Mouse (Mus musculus): Measurements from ENCODE around the gene Cul9.

Gene Cul9

GRCm38 (mm10) chr17:46545813-46546564 is at the start of gene Cul9:
TSS of gene Cul9 (minus strand) at chr17:46546388.
- TF ChIP-seq POU5F1 (IDR thresholded peaks at IDR 0.05; ENCODE audit: borderline replicate concordance, low read length) = no peak
- no peak for TF ChIP-seq NANOG (IDR thresholded peaks at IDR 0.05; ENCODE audit: borderline replicate concordance, low read length)
- TF ChIP-seq CTCF (conservative IDR thresholded peaks at IDR 0.05; ENCODE audit: low read length) = no peak
- peaks cover 54% of the 10 kb centered on the region for H3K27me3 ChIP-seq (ENCODE audit: insufficient read depth, low read length)

GRCm38 (mm10) chr17:46595336-46595735 is 49.1 kb upstream of the Cul9 start:
- Histone ChIP-seq H3K9me3 (ENCODE audit: low read length) (no peaks in the 10 kb centered on the region), H3K36me3 (ENCODE audit: insufficient read depth, low read length) (peaks cover 12% of the 10 kb centered on the region), H3K27me3 (ENCODE audit: insufficient read depth, low read length) (no peaks in the 10 kb centered on the region), H3K4me1 (replicated peaks; ENCODE audit: low read depth, low read length) (peaks cover 72% of the 10 kb centered on the region), H3K4me3 (replicated peaks; ENCODE audit: low read length) (peak overlapping the region; percentile 29)
- no peak for TF ChIP-seq CTCF (conservative IDR thresholded peaks at IDR 0.05; ENCODE audit: low read length)
- no peak for TF ChIP-seq NANOG (IDR thresholded peaks at IDR 0.05; ENCODE audit: borderline replicate concordance, low read length)
- no peak for TF ChIP-seq POU5F1 (IDR thresholded peaks at IDR 0.05; ENCODE audit: borderline replicate concordance, low read length)

More at GRCm38 (mm10) chr17:46545813-46546564, at the start of gene Cul9:
- Histone ChIP-seq H3K4me1 (replicated peaks; ENCODE audit: low read depth, low read length) (peaks cover 53% of the 10 kb centered on the region), H3K36me3 (ENCODE audit: insufficient read depth, low read length) (peaks cover 28% of the 10 kb centered on the region), H3K4me3 (replicated peaks; ENCODE audit: low read length) (peak within 1 kb of the TSS; percentile 76), H3K9me3 (ENCODE audit: low read length) (no peaks in the 10 kb centered on the region)

GRCm38 (mm10) chr17:46594606-46595005 is 48.4 kb upstream of the Cul9 start:
- TF ChIP-seq NANOG (IDR thresholded peaks at IDR 0.05; ENCODE audit: borderline replicate concordance, low read length) (no peak), CTCF (conservative IDR thresholded peaks at IDR 0.05; ENCODE audit: low read length) (no peak), POU5F1 (IDR thresholded peaks at IDR 0.05; ENCODE audit: borderline replicate concordance, low read length) (no peak)
- Histone ChIP-seq H3K36me3 (ENCODE audit: insufficient read depth, low read length) (peaks cover 19% of the 10 kb centered on the region), H3K27me3 (ENCODE audit: insufficient read depth, low read length) (no peaks in the 10 kb centered on the region), H3K9me3 (ENCODE audit: low read length) (no peaks in the 10 kb centered on the region), H3K4me1 (replicated peaks; ENCODE audit: low read depth, low read length) (peaks cover 69% of the 10 kb centered on the region), H3K4me3 (replicated peaks; ENCODE audit: low read length) (peak overlapping the region; percentile 29)

GRCm38 (mm10) chr17:46593124-46593523 is 46.9 kb upstream of the Cul9 start:
- TF ChIP-seq CTCF (conservative IDR thresholded peaks at IDR 0.05; ENCODE audit: low read length) = no peak
- no peak for TF ChIP-seq NANOG (IDR thresholded peaks at IDR 0.05; ENCODE audit: borderline replicate concordance, low read length)
- TF ChIP-seq POU5F1 (IDR thresholded peaks at IDR 0.05; ENCODE audit: borderline replicate concordance, low read length) = no peak
- H3K4me1 ChIP-seq (replicated peaks; ENCODE audit: low read depth, low read length) = peaks cover 65% of the 10 kb centered on the region
- H3K27me3 ChIP-seq (ENCODE audit: insufficient read depth, low read length) = no peaks in the 10 kb centered on the region
- H3K4me3 ChIP-seq (replicated peaks; ENCODE audit: low read length) = no peak overlapping the region
- no peaks in the 10 kb centered on the region for H3K9me3 ChIP-seq (ENCODE audit: low read length)
- peaks cover 33% of the 10 kb centered on the region for H3K36me3 ChIP-seq (ENCODE audit: insufficient read depth, low read length)

- H3K4me1 ChIP-seq (replicated peaks; ENCODE audit: low read depth, low read length) = peaks cover 48% of the 10 kb centered on the region
- no peak for TF ChIP-seq POU5F1 (IDR thresholded peaks at IDR 0.05; ENCODE audit: borderline replicate concordance, low read length)
- TF ChIP-seq NANOG (IDR thresholded peaks at IDR 0.05; ENCODE audit: borderline replicate concordance, low read length) = no peak
- TF ChIP-seq CTCF (conservative IDR thresholded peaks at IDR 0.05; ENCODE audit: low read length) = no peak
- H3K27me3 ChIP-seq (ENCODE audit: insufficient read depth, low read length) = no peaks in the 10 kb centered on the region
- no peaks in the 10 kb centered on the region for H3K9me3 ChIP-seq (ENCODE audit: low read length)
- 0 out of 2 replicates have a peak overlapping the region, but pooled peaks have one; percentile 32 for H3K4me3 ChIP-seq (replicated peaks; ENCODE audit: low read length)
- H3K36me3 ChIP-seq (ENCODE audit: insufficient read depth, low read length) = peaks cover 44% of the 10 kb centered on the region
Measured at GRCm38 (mm10) chr17:46591406-46591805, 45.2 kb upstream of the Cul9 start.

GRCm38 (mm10) chr17:46590439-46590838 is 44.3 kb upstream of the Cul9 start:
- TF ChIP-seq NANOG (IDR thresholded peaks at IDR 0.05; ENCODE audit: borderline replicate concordance, low read length) (no peak), POU5F1 (IDR thresholded peaks at IDR 0.05; ENCODE audit: borderline replicate concordance, low read length) (no peak), CTCF (conservative IDR thresholded peaks at IDR 0.05; ENCODE audit: low read length) (no peak)
- no peak overlapping the region for H3K4me3 ChIP-seq (replicated peaks; ENCODE audit: low read length)
- H3K27me3 ChIP-seq (ENCODE audit: insufficient read depth, low read length) = no peaks in the 10 kb centered on the region
- peaks cover 53% of the 10 kb centered on the region for H3K36me3 ChIP-seq (ENCODE audit: insufficient read depth, low read length)
- peaks cover 53% of the 10 kb centered on the region for H3K4me1 ChIP-seq (replicated peaks; ENCODE audit: low read depth, low read length)
- no peaks in the 10 kb centered on the region for H3K9me3 ChIP-seq (ENCODE audit: low read length)

GRCm38 (mm10) chr17:46589635-46590314 is 43.6 kb upstream of the Cul9 start:
- Histone ChIP-seq H3K4me1 (replicated peaks; ENCODE audit: low read depth, low read length) (peaks cover 51% of the 10 kb centered on the region), H3K4me3 (replicated peaks; ENCODE audit: low read length) (no peak overlapping the region), H3K36me3 (ENCODE audit: insufficient read depth, low read length) (peaks cover 53% of the 10 kb centered on the region), H3K9me3 (ENCODE audit: low read length) (no peaks in the 10 kb centered on the region), H3K27me3 (ENCODE audit: insufficient read depth, low read length) (no peaks in the 10 kb centered on the region)
- TF ChIP-seq CTCF (conservative IDR thresholded peaks at IDR 0.05; ENCODE audit: low read length) = no peak
- no peak for TF ChIP-seq NANOG (IDR thresholded peaks at IDR 0.05; ENCODE audit: borderline replicate concordance, low read length)
- TF ChIP-seq POU5F1 (IDR thresholded peaks at IDR 0.05; ENCODE audit: borderline replicate concordance, low read length) = no peak

GRCm38 (mm10) chr17:46588913-46589312 is 42.7 kb upstream of the Cul9 start:
- Histone ChIP-seq H3K4me3 (replicated peaks; ENCODE audit: low read length) (no peak overlapping the region), H3K36me3 (ENCODE audit: insufficient read depth, low read length) (peaks cover 53% of the 10 kb centered on the region), H3K9me3 (ENCODE audit: low read length) (no peaks in the 10 kb centered on the region), H3K4me1 (replicated peaks; ENCODE audit: low read depth, low read length) (peaks cover 45% of the 10 kb centered on the region), H3K27me3 (ENCODE audit: insufficient read depth, low read length) (no peaks in the 10 kb centered on the region)
- TF ChIP-seq CTCF (conservative IDR thresholded peaks at IDR 0.05; ENCODE audit: low read length) (no peak), NANOG (IDR thresholded peaks at IDR 0.05; ENCODE audit: borderline replicate concordance, low read length) (no peak), POU5F1 (IDR thresholded peaks at IDR 0.05; ENCODE audit: borderline replicate concordance, low read length) (no peak)
